Mouse (Mus musculus) ES-Bruce4 (cell line): ENCODE results near the gene Dedd2.

Experiments
- CTCF ChIP-seq: IDR thresholded peaks from one replicate; pipeline ENCODE4 v1.8.1; 2011; ENCODE audit warnings: low read depth, low read length
- EP300 ChIP-seq: IDR thresholded peaks from 2 replicates; pipeline ENCODE4 v1.6.1; 2011; ENCODE audit warnings: low read depth, low read length; ENCODE audit not compliant: insufficient read depth
- POLR2A ChIP-seq: IDR thresholded peaks from one replicate; pipeline ENCODE4 v1.8.1; 2011; ENCODE audit warnings: low read length; ENCODE audit not compliant: insufficient read depth

GRCm38 (mm10) chr7:25219416-25219750, 1.0 kb downstream of the Dedd2 start:
- TF ChIP-seq EP300 (no peak), POLR2A (no peak), CTCF (no peak)
